Mouse (Mus musculus) ES-Bruce4 (cell line): Measurements from ENCODE around the gene Lgals8. TPM values are rescaled to one million over a fixed set of nuclear protein-coding genes. Genes with fewer than 3 reads are reported as not detected.

ENCODE experiments used
- H3K27ac ChIP-seq: 2 replicates; pipeline ENCODE4 v1.5.1; 2012; ENCODE audit warnings: low read length, inconsistent platforms; ENCODE audit not compliant: insufficient read depth
- H3K27me3 ChIP-seq: 2 replicates; pipeline ENCODE4 v1.6.1; 2012; ENCODE audit warnings: mild to moderate bottlenecking, low read length, inconsistent platforms; ENCODE audit not compliant: control insufficient read depth, poor library complexity, insufficient read depth, severe bottlenecking
- H3K36me3 ChIP-seq: 2 replicates; pipeline ENCODE4 v1.6.1; 2012; ENCODE audit warnings: inconsistent platforms, mild to moderate bottlenecking, low read length, moderate library complexity; ENCODE audit not compliant: control insufficient read depth, poor library complexity, insufficient read depth, severe bottlenecking
- H3K4me1 ChIP-seq: one replicate; pipeline ENCODE4 v1.8.1; 2011; ENCODE audit warnings: low read length; ENCODE audit not compliant: control insufficient read depth, insufficient read depth
- H3K4me3 ChIP-seq: 2 replicates; pipeline ENCODE4 v1.5.1; 2011; ENCODE audit warnings: low read depth, mild to moderate bottlenecking, low read length
- H3K9ac ChIP-seq: 2 replicates; pipeline ENCODE4 v1.6.1; 2012; ENCODE audit warnings: low read depth, mild to moderate bottlenecking, inconsistent platforms; ENCODE audit not compliant: poor library complexity, severe bottlenecking
- H3K9me3 ChIP-seq: replicated peaks from 2 replicates; pipeline ENCODE4 v1.6.1; 2012; ENCODE audit warnings: mild to moderate bottlenecking, low read length, inconsistent platforms; ENCODE audit not compliant: control insufficient read depth, poor library complexity, insufficient read depth, severe bottlenecking
- CTCF ChIP-seq: IDR thresholded peaks from one replicate; pipeline ENCODE4 v1.8.1; 2011; ENCODE audit warnings: low read depth, low read length
- EP300 ChIP-seq: IDR thresholded peaks from 2 replicates; pipeline ENCODE4 v1.6.1; 2011; ENCODE audit warnings: low read depth, low read length; ENCODE audit not compliant: insufficient read depth
- POLR2A ChIP-seq: IDR thresholded peaks from one replicate; pipeline ENCODE4 v1.8.1; 2011; ENCODE audit warnings: low read length; ENCODE audit not compliant: insufficient read depth
- polyA plus RNA-seq: library from polyadenylated mRNA; stranded (reverse); fragments of >200 nt; gene quantifications from 2 replicates; pipeline ENCODE4 v1.2.4, GENCODE M21; 2011; ENCODE audit warnings: low read depth; ENCODE audit not compliant: missing spikeins, insufficient read depth, insufficient read length

Lgals8 gene
- polyA plus RNA-seq, 1 experiment = 12.7 TPM

DNA sequence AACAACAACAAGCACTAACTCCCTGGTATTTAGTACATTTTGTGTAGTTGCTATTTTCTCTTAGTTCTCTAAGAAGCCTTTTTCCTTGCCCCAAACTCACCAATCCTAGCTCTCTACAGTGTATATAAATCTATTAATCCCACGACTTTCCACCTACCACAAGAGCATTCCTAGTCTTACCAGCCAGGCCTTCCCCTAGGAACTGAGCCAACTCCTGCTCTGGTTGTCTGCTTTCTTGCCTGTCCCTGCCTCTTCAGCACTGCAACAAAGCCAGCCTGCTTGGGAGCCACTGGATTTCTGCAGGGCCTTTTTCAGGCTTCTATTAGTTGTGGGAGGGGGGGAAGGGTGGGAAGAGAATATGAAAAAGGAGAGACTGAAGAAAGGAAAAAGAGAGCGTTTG lies 20.5 kb upstream of the Lgals8 start:
- H3K27me3 ChIP-seq = no peaks in the 10 kb centered on the region
- no peak for TF ChIP-seq POLR2A
- TF ChIP-seq EP300 = no peak
- TF ChIP-seq CTCF = no peak
- no peak overlapping the region for H3K4me3 ChIP-seq
- H3K4me1 ChIP-seq = no peaks in the 10 kb centered on the region
- H3K36me3 ChIP-seq = no peaks in the 10 kb centered on the region
- H3K27ac ChIP-seq = no peak overlapping the region
- no peaks in the 10 kb centered on the region for H3K9me3 ChIP-seq
- H3K9ac ChIP-seq = no peak overlapping the region

DNA sequence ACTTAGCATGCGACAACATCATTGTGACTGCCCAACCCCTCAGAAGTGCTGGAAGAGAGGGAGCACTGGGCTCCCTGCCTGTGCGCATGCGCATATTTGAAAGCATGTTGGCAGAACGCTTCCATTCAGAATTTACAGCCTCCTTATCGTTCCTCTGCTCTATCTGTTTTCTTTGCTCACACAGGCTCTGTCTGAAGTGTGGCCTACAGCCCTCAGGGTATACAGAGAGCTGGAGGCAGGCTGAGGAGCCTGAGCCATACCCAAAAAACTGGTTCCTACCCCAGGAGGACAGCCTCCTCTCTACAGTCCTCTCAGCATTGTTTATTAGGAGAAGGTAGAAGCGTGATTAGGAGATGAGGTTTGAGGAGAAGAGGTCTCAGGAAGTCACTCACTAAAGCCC lies 15.1 kb upstream of the Lgals8 start:
- Histone ChIP-seq H3K4me1 (no peaks in the 10 kb centered on the region), H3K9ac (no peak overlapping the region), H3K27me3 (no peaks in the 10 kb centered on the region), H3K36me3 (no peaks in the 10 kb centered on the region), H3K4me3 (no peak overlapping the region), H3K9me3 (no peaks in the 10 kb centered on the region), H3K27ac (no peak overlapping the region)
- no peak for TF ChIP-seq POLR2A
- no peak for TF ChIP-seq CTCF
- no peak for TF ChIP-seq EP300

DNA sequence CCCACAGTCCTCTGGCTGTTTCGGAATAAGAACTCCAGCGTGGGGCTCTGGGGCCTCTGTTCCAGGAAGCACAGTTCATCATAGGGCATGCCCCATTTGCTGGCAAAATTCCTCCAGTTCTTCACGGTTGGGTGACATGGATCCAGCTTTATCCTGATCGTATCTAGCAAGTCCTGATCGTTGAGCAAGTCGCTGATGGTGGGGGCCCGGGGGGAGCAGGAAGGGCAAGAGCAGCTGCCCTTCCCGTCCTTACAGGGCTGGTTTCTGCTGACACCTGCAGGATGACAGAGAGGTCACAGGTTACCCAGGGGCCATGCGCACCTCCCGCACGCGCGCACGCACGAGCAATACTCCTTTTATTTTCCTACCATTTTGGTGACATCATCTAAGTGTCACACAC lies 13.6 kb upstream of the Lgals8 start:
- no peak overlapping the region for H3K4me3 ChIP-seq
- H3K9ac ChIP-seq = no peak overlapping the region
- H3K27ac ChIP-seq = no peak overlapping the region
- H3K9me3 ChIP-seq = no peaks in the 10 kb centered on the region
- no peaks in the 10 kb centered on the region for H3K4me1 ChIP-seq
- no peaks in the 10 kb centered on the region for H3K36me3 ChIP-seq
- no peak for TF ChIP-seq CTCF
- TF ChIP-seq EP300 = no peak
- TF ChIP-seq POLR2A = no peak
- no peaks in the 10 kb centered on the region for H3K27me3 ChIP-seq

DNA sequence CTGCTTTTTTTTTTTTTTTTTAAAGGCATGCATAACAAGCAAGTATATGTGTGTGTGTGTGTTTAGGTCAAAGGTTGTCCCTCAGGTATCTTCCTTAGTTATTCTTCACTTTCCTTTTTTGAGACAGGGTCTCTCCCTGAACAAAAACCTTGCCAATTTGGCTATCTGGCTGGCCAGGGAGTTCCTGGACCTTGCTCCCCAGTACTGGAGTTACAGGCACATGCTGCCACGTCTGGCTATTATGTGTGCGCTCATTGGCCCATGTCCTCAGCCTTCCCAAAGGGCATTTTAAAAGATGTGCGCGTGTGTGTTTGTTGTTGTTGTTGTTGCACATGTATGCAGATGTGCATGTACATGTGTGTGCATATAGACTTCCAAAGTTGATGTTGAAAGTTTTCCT lies 12.1 kb upstream of the Lgals8 start:
- no peaks in the 10 kb centered on the region for H3K4me1 ChIP-seq
- H3K27me3 ChIP-seq = no peaks in the 10 kb centered on the region
- no peak overlapping the region for H3K9ac ChIP-seq
- no peak overlapping the region for H3K27ac ChIP-seq
- TF ChIP-seq POLR2A = no peak
- TF ChIP-seq CTCF = no peak
- TF ChIP-seq EP300 = no peak
- H3K36me3 ChIP-seq = no peaks in the 10 kb centered on the region
- no peak overlapping the region for H3K4me3 ChIP-seq
- H3K9me3 ChIP-seq = no peaks in the 10 kb centered on the region

DNA sequence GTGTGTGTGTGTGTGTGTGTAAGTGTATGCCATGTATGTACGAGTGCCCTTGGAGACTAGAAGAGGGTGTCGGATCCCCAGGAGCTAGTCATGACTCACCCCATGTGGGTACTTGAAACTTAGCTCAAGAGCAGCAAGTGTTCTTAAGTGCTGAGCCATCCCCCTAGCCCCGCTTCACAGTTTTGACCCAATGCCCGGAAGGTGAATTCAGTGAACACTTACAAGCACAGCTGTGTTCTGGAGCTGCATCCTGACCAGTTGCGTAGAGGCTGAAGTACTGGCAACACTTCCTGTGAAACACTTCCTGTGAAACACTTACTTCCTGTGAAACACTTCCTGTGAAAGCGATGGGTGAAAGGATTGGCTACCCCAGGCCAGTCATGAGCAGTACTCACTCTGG lies 10.5 kb upstream of the Lgals8 start:
- no peak overlapping the region for H3K4me3 ChIP-seq
- no peaks in the 10 kb centered on the region for H3K4me1 ChIP-seq
- no peak overlapping the region for H3K27ac ChIP-seq
- no peaks in the 10 kb centered on the region for H3K9me3 ChIP-seq
- no peaks in the 10 kb centered on the region for H3K27me3 ChIP-seq
- H3K36me3 ChIP-seq = no peaks in the 10 kb centered on the region
- no peak overlapping the region for H3K9ac ChIP-seq
- TF ChIP-seq POLR2A (no peak), CTCF (no peak), EP300 (no peak)

DNA sequence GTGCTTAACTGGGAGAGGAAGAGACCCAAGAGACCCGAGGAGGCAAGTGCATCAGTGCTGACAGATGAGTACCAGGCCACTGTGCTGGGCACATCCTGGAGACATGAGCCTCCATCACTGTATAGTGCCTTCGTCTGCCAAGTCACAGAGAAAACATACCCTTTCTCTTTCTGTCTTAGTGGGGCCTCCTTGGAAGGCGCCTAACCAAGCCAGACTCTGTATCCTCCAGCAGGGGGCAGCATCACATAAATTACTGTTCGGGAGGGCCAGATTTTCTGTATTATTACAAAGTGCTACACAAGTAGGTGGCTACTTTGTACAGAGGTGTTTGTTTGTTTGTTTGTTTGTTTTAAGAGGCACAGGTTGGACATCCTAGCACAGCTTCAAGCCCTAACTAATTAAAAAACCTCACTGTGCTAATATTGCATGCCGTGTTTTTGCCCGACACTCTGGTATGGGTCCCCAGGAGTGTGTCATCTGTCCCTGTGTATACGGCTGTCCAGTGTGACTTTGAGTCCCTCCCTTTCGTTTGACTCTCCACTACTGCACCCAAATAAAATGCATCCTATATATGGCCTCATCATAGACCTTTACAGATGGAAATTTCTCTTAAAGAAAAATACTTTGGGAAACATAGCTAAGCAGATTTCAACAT lies 9.1 kb upstream of the Lgals8 start:
- Histone ChIP-seq H3K27me3 (no peaks in the 10 kb centered on the region), H3K4me3 (no peak overlapping the region), H3K4me1 (no peaks in the 10 kb centered on the region), H3K36me3 (no peaks in the 10 kb centered on the region), H3K27ac (no peak overlapping the region), H3K9me3 (no peaks in the 10 kb centered on the region), H3K9ac (no peak overlapping the region)
- TF ChIP-seq CTCF (peak; percentile 69), POLR2A (no peak)
